Mouse (Mus musculus) Patski (cell line): Measurements from ENCODE around the gene Cryba1. TPM values are rescaled to one million over a fixed set of nuclear protein-coding genes. Genes with fewer than 3 reads are reported as not detected.
A peak's percentile ranks its signal among the peaks of the same experiment; 100 is the strongest.
"Not testable (repeated sequence)": the region's sequence is repeated elsewhere in the genome, so short reads cannot be mapped to it uniquely, and the experiment has no call there.

ENCODE experiments used
- ATAC-seq: fragments of 100-300 bp; one replicate; pipeline ENCODE4 v1.8.0; 2021
- CTCF ChIA-PET: fragments of 350-600 bp; sonication (Branson Sonifier 250); formaldehyde crosslinking; loops from one replicate; lab custom pipeline; 2022; ENCODE audit warnings: inconsistent platforms; lab: Charles Lee
- POLR2A ChIA-PET: fragments of 350-600 bp; sonication (Branson Sonifier 250); formaldehyde crosslinking; loops from one replicate; lab custom pipeline; 2022; ENCODE audit warnings: antibody characterized with exemption, inconsistent platforms; lab: Charles Lee
- DNase-seq: peaks from one replicate; pipeline ENCODE4 v3.0.0-alpha.2; 2011; ENCODE audit warnings: low read depth, low spot score
- H3K27me3 ChIP-seq: fragments of 371-371 bp; one replicate; pipeline ENCODE4 v1.5.1; 2021
- CTCF ChIP-seq: fragments of 100-300 bp; IDR thresholded peaks from one replicate; pipeline ENCODE4 v1.5.1; 2021
- in situ Hi-C: fragments of 300-500 bp; cut with MboI; formaldehyde crosslinking; loops from 3 replicates; pipeline ENCODE4 v1.11.1; 2018; ENCODE audit warnings: low pct_unique_long_range_greater_than_20kb, mixed read lengths
- polyA plus RNA-seq: library from polyadenylated mRNA; unstranded; gene quantifications from one replicate; pipeline ENCODE4 v1.2.3, GENCODE M21; 2021

Gene Cryba1
- polyA plus RNA-seq, 1 experiment from 2014 or later = not detected

GRCm38 (mm10) chr11:77762783-77763672, 37.9 kb upstream of the Cryba1 start, which contains the start of gene Myo18a:
Myo18a (plus strand) TSS chr11:77763246.
- no peaks in the 10 kb centered on the region for H3K27me3 ChIP-seq
- DNase-seq (no peak), ATAC-seq (peak; percentile 70)
- POLR2A ChIA-PET = interaction anchor here (0.7 to 1.3 kb wide), 5 partner anchors 10 to 75 kb away, joined by 3 to 4 read pairs (median 3); no protein-coding TSS in a partner anchor
- in situ Hi-C loops = no loop called here
- TF ChIP-seq CTCF = peak; percentile 98
- CTCF ChIA-PET = interaction anchor here (0.7 to 3.5 kb wide), 13 partner anchors 9 to 73 kb away, joined by 3 to 28 read pairs (median 3); no protein-coding TSS in a partner anchor

DNA sequence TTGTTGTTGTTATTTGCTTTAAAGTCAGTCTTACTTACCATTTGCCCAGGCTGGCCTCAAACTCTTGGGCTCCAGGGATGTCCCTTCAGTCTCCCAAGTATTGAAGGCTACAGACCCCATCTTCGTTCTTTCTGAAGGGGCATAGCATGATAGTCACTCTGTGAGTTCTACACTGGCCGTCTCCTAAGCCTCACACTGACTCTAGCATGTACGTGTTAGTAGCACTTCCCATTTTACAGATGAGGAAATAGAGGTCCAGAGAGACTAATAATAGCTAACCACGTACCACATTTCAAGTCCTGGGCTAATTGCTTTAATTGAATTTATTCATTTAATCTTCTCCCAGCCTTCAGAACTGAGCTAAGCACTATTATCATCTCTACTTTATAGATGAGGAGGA, 34.9 kb upstream of the Cryba1 start:
- no peak for TF ChIP-seq CTCF
- ChIA-PET POLR2A (no interaction called here), CTCF (interaction anchor here (1.0 to 1.9 kb wide), 4 partner anchors 16 to 76 kb away, joined by 3 to 8 read pairs (median 3); no protein-coding TSS in a partner anchor)
- in situ Hi-C loops = no loop called here
- ATAC-seq (no peak), DNase-seq (no peak)
- no peaks in the 10 kb centered on the region for H3K27me3 ChIP-seq

- ChIA-PET POLR2A (no interaction called here), CTCF (interaction anchor here (2.3 to 2.6 kb wide), 2 partner anchors 9 to 10 kb away, joined by 8 to 9 read pairs; partner anchors contain the start of gene Myo18a)
- TF ChIP-seq CTCF = no peak
- ATAC-seq (no peak), DNase-seq (no peak)
- in situ Hi-C loops = no loop called here
- no peaks in the 10 kb centered on the region for H3K27me3 ChIP-seq
These were observed 28.4 kb upstream of the Cryba1 start for GRCm38 (mm10) chr11:77753469-77753868.

GRCm38 (mm10) chr11:77752525-77752924, 27.4 kb upstream of the Cryba1 start:
- no peaks in the 10 kb centered on the region for H3K27me3 ChIP-seq
- ChIA-PET CTCF (interaction anchor here (0.9 to 2.6 kb wide), 3 partner anchors 9 to 15 kb away, joined by 3 to 9 read pairs (median 8); partner anchors contain the start of gene Myo18a), POLR2A (no interaction called here)
- DNase-seq = no peak
- TF ChIP-seq CTCF = no peak
- ATAC-seq = no peak
- in situ Hi-C loops = no loop called here

DNA sequence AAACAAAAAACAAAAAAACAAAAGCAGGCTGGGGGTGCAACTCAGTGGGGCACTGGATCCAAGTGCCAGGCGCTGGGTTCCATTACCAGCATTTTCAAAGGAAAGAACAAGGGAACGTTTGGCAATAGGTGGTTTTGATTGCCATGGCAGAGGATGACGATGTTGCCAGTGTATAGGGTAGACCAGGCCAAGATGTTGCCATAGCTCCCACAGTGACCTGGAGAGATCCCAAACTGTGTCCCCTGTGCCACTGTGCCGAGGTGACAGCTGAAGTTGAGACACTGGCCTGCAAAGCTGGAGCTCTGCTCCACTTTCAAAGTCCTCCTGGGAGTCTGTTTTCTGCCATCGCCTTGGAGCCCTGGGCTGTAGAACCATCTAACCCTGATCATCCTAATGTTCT, 23.9 kb upstream of the Cryba1 start:
- ATAC-seq = no peak
- in situ Hi-C loops = loop anchor here (10.0 kb wide), 2 partner anchors 66 to 206 kb away; no protein-coding TSS in a partner anchor

DNA sequence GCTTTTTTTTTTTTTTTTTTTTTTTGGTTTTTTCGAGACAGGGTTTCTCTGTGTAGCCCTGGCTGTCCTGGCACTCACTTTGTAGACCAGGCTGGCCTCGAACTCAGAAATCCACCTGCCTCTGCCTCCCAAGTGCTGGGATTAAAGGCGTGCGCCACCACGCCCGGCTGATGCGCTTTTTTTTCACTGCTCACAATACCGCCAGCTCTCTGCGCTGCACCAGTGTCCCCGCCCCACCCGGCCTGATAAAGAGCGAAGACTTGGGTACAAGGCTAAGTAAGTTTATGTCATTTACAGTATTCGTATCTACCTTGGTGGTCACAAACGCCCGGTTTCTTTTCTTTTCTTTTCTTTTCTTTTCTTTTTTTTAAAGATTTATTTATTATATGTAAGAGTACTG, 22.0 kb upstream of the Cryba1 start:
- CTCF ChIA-PET, POLR2A ChIA-PET, DNase-seq, ATAC-seq, H3K27me3 ChIP-seq: not testable (repeated sequence)
- in situ Hi-C loops = loop anchor here (10.0 kb wide), 2 partner anchors 68 to 208 kb away; no protein-coding TSS in a partner anchor

More for the DNA sequence above, 23.9 kb upstream of the Cryba1 start:
- ChIA-PET POLR2A (no interaction called here), CTCF (interaction anchor here (1.2 to 1.4 kb wide), 3 partner anchors 10 to 35 kb away, joined by 3 to 4 read pairs (median 4); no protein-coding TSS in a partner anchor)
- TF ChIP-seq CTCF = no peak
- DNase-seq = no peak
- no peaks in the 10 kb centered on the region for H3K27me3 ChIP-seq

DNA sequence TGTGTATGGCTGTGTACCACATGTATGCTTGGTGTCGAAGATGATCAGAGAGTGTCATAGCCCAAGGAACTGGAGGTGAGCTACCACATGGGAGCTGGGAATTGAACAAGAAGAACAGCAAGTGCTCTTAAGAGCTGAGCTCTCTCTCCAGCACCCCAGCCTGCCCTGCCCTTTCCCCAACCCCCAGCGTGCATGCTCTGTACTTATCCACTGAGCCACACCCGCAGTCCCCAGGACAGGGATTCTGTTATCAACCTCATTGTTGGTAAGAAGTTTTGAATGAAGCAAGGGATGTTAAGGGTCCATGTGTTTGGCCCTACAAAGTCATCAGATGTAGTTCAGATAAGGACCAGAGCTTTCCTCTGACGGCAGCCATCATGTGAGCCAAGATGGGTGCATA, 21.6 kb upstream of the Cryba1 start:
- TF ChIP-seq CTCF = no peak
- H3K27me3 ChIP-seq = no peaks in the 10 kb centered on the region
- POLR2A ChIA-PET = no interaction called here
- CTCF ChIA-PET = no interaction called here
- DNase-seq (no peak), ATAC-seq (no peak)
- in situ Hi-C loops = loop anchor here (10.0 kb wide), 2 partner anchors 68 to 208 kb away; no protein-coding TSS in a partner anchor

DNA sequence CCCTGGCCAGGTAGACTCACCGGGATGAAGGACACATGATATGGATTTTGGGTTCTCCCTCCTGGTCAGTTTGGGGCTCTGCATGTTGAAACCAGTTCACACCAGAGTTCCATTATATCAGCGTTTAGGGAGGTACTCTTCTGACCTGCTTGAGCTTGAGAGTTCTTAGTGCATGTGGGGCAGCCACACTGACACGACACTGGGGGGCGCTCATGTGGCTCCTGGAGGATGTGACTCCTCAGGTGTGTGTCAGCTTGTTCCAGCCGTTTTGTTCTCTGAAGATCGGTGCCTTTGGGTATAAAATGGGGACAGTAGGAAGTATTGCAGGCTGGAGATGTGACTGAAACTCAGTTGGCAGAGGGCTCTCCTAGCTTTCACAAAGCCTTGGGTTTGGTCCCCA, 18.9 kb upstream of the Cryba1 start:
- ChIA-PET POLR2A (no interaction called here), CTCF (interaction anchor here (0.7 to 2.4 kb wide), 6 partner anchors 9 to 78 kb away, joined by 3 to 8 read pairs (median 4); no protein-coding TSS in a partner anchor)
- in situ Hi-C loops = loop anchor here (10.0 kb wide), 2 partner anchors 71 to 211 kb away; no protein-coding TSS in a partner anchor
- DNase-seq (no peak), ATAC-seq (no peak)
- no peaks in the 10 kb centered on the region for H3K27me3 ChIP-seq
- peak; percentile 60 for TF ChIP-seq CTCF

- ChIA-PET POLR2A (no interaction called here), CTCF (interaction anchor here (1.1 to 1.4 kb wide), 2 partner anchors 9 to 10 kb away, joined by 3 to 4 read pairs; no protein-coding TSS in a partner anchor)
- H3K27me3 ChIP-seq = no peaks in the 10 kb centered on the region
- no peak for TF ChIP-seq CTCF
- in situ Hi-C loops = loop anchor here (5.0 kb wide), 1 partner anchor 54 kb away; no protein-coding TSS in a partner anchor
- DNase-seq (no peak), ATAC-seq (no peak)
These were observed 13.5 kb upstream of the Cryba1 start for GRCm38 (mm10) chr11:77738555-77738954.

DNA sequence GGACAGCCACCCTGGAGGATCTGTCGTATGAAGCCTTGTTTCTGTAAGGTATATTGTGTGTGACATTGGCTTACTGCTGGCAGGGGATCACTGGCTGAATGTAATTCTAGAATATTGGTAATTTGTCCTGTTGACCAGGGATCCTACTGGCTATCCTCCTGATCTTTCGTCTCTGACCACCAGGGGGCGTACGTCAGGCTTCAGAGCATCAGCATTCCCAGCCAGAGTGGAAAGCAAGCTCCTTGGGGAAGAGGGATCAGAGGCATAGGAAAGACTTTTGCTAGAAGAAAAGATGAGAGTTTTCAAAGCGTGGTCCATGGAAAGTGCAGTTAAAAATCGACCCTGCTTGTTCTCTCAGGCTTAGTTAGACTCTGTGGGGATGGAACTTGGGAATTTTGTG, 12.2 kb upstream of the Cryba1 start:
- in situ Hi-C loops = loop anchor here (5.0 kb wide), 1 partner anchor 55 kb away; no protein-coding TSS in a partner anchor
- peak; percentile 57 for ATAC-seq
- no peaks in the 10 kb centered on the region for H3K27me3 ChIP-seq
- CTCF ChIA-PET = interaction anchor here (0.6 to 2.1 kb wide), 17 partner anchors 8 to 83 kb away, joined by 3 to 9 read pairs (median 3); no protein-coding TSS in a partner anchor
- POLR2A ChIA-PET = interaction anchor here (0.6 to 1.4 kb wide), 2 partner anchors 27 to 56 kb away, joined by 3 read pairs; no protein-coding TSS in a partner anchor
- DNase-seq = peak; percentile 22
- TF ChIP-seq CTCF = peak; percentile 92
